Mouse (Mus musculus) lung, adult 18-20 months (tissue): ENCODE results near the gene Tnfrsf1a.
A peak's percentile ranks its signal among the peaks of the same experiment; 100 is the strongest.

Experiments used
- DNase-seq, 2 experiments: peaks; one replicate each; pipeline ENCODE4 v3.0.0; 2022; ENCODE audit warnings: mixed read lengths in 2 of 2

Gene Tnfrsf1a

GRCm38 (mm10) chr6:125389853-125390252 is 40.7 kb downstream of the Tnfrsf1a start:
- no peak for DNase-seq

- no peak for DNase-seq
These were observed 56.6 kb downstream of the Tnfrsf1a start for GRCm38 (mm10) chr6:125405461-125406382.

- no peak for DNase-seq
These were observed 58.1 kb downstream of the Tnfrsf1a start for GRCm38 (mm10) chr6:125407224-125407623.

- peak; percentile 37 to 67 for DNase-seq
These were observed 58.5 kb downstream of the Tnfrsf1a start for GRCm38 (mm10) chr6:125407657-125408056.

- no peak for DNase-seq
These were observed 61.4 kb downstream of the Tnfrsf1a start for GRCm38 (mm10) chr6:125410551-125410950.

- peak; percentile 67 to 78 for DNase-seq
These were observed 61.9 kb downstream of the Tnfrsf1a start for GRCm38 (mm10) chr6:125410995-125411547.

GRCm38 (mm10) chr6:125411661-125412060 is 62.5 kb downstream of the Tnfrsf1a start:
- DNase-seq, result no peak
